In the genomic region with DNA sequence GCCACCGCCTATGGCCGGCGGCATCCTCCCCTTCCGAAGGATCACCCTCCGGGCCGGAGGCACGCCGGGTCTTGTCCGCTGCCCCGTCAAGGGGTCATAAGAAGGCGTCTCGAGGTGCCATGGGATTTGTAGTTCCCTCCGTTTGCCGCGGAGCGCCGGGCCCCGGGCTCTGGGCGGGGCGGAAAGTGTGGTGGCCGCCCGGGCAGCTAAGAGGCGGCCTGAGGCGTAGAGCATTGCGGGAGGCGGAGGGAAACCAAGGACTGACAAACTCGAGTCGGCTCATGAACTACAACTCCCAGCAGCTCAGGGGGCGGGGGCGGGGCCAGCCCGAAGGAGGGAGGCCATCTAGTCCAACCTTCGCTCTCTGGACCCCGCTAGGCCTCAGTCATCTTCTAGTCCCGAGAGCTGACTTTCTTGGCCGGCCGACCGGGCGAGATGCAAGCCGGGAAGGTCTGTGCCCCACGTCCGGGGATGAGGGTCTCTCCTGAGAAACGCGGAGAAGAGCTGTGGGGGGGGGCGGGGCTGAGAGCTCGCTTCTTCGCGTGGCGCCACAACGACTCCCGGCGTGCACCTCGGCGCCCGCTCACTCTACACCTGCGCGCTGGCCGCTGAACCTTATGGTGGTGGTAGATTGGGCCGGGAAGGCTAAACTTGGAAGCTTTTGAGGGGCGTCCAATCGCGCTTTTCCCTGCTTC, we compare ENCODE assay signal across 8 mouse cellular contexts. TPM values are rescaled to one million over a fixed set of nuclear protein-coding genes. Genes with fewer than 3 reads are reported as not detected.
DNase-seq lines count a peak whose midpoint lies in the region; ATAC-seq and TF ChIP-seq lines count a peak whose summit lies in the region.

Pomt2 (minus strand) TSS at position 574 of the 695 bp plus-strand sequence.

- TF ChIP-seq POLR2A in olfactory bulb, adult 2 months (IDR thresholded peaks at IDR 0.05; ENCODE audit: insufficient read depth, low read depth, low read length): peak; percentile 49; the same call in 1 of the 2 replicates
- TF ChIP-seq POLR2A in thymus, adult 2 months (IDR thresholded peaks at IDR 0.05; ENCODE audit: control insufficient read depth, extremely low read depth, insufficient read depth, low read length, poor library complexity): no peak; the same call in 1 of the 2 replicates

- no peak for TF ChIP-seq CTCF in G1E (IDR thresholded peaks at IDR 0.05; ENCODE audit: low read depth, low read length)
- TF ChIP-seq CTCF in layer of hippocampus, adult 2 months (conservative IDR thresholded peaks at IDR 0.05): peak; percentile 27; the same call in 1 of the 2 replicates
- TF ChIP-seq CTCF in lung, embryonic 14.5 days (IDR thresholded peaks at IDR 0.05; ENCODE audit: low read depth): no peak
- no peak for TF ChIP-seq CTCF in olfactory bulb, adult 2 months (IDR thresholded peaks at IDR 0.05; ENCODE audit: insufficient read depth, low read depth, low read length)
- TF ChIP-seq CTCF in thymus, adult 2 months (IDR thresholded peaks at IDR 0.05; ENCODE audit: borderline replicate concordance, control insufficient read depth, extremely low read depth, insufficient read depth, low read length, poor library complexity): peak; percentile 23; the same call in 1 of the 2 replicates

- peak within 1 kb of the TSS; percentile 72 for H3K4me2 ChIP-seq in forebrain, embryonic 16.5 days (ENCODE audit: low read length)
- H3K4me2 ChIP-seq in lung, embryonic 14.5 days: peak within 1 kb of the TSS; percentile 77

- WGBS in forebrain, embryonic 16.5 days: 0% methylated on average over 59 of the region's 61 CpGs
- WGBS in lung, embryonic 14.5 days: under 1% methylated on average over 60 of the region's 61 CpGs
- under 1% methylated on average over 61 of the region's 61 CpGs for WGBS in olfactory bulb, adult 2 months
- WGBS in thymus, adult 2 months: under 1% methylated on average over 61 of the region's 61 CpGs

- intact Hi-C loops in heart, postnatal 36 days (cut with DNase I): loop anchor here (2.0 kb wide), 2 partner anchors 53 to 121 kb away; partner anchors contain the start of gene Tmed8

- no peaks in the 10 kb centered on the region for H3K27me3 ChIP-seq in G1E (ENCODE audit: insufficient read depth, low read length)
- H3K27me3 ChIP-seq in forebrain, embryonic 16.5 days (replicated peaks; ENCODE audit: control insufficient read depth, insufficient read depth, low read length): no peaks in the 10 kb centered on the region
- H3K27me3 ChIP-seq in lung, embryonic 14.5 days (ENCODE audit: insufficient read depth, low read length): no peaks in the 10 kb centered on the region
- H3K27me3 ChIP-seq in thymus, adult 2 months (ENCODE audit: control insufficient read depth, insufficient read depth, low read length): no peaks in the 10 kb centered on the region

- H3K4me1 ChIP-seq in G1E (ENCODE audit: insufficient read depth, low read depth, low read length): peaks cover 27% of the 10 kb centered on the region
- peaks cover 14% of the 10 kb centered on the region for H3K4me1 ChIP-seq in forebrain, embryonic 16.5 days (replicated peaks; ENCODE audit: control insufficient read depth, insufficient read depth, low read length)
- H3K4me1 ChIP-seq in lung, embryonic 14.5 days (ENCODE audit: insufficient read depth): no peaks in the 10 kb centered on the region
- no peaks in the 10 kb centered on the region for H3K4me1 ChIP-seq in olfactory bulb, adult 2 months (ENCODE audit: control insufficient read depth, insufficient read depth, low read length)
- H3K4me1 ChIP-seq in thymus, adult 2 months (replicated peaks; ENCODE audit: control insufficient read depth, insufficient read depth, low read length): peaks cover 3% of the 10 kb centered on the region; the same call in 1 of the 2 replicates

- peak within 1 kb of the TSS; percentile 97 for H3K27ac ChIP-seq in forebrain, embryonic 16.5 days (ENCODE audit: low read length)
- peak within 1 kb of the TSS; percentile 92 for H3K27ac ChIP-seq in layer of hippocampus, adult 2 months
- peak within 1 kb of the TSS; percentile 96 for H3K27ac ChIP-seq in lung, embryonic 14.5 days (ENCODE audit: low read depth)
- peak within 1 kb of the TSS; percentile 86 for H3K27ac ChIP-seq in olfactory bulb, adult 2 months (ENCODE audit: insufficient read depth, low read depth, low read length)
- no peak within 1 kb of the TSS for H3K27ac ChIP-seq in thymus, adult 2 months (ENCODE audit: control insufficient read depth, insufficient read depth, low read length)

- H3K9me3 ChIP-seq in G1E (replicated peaks): peaks cover 18% of the 10 kb centered on the region
- no peaks in the 10 kb centered on the region for H3K9me3 ChIP-seq in forebrain, embryonic 16.5 days (ENCODE audit: control insufficient read depth, low read length)
- peaks cover 8% of the 10 kb centered on the region for H3K9me3 ChIP-seq in lung, embryonic 14.5 days (ENCODE audit: low read depth, low read length)

- ATAC-seq in G1E (ENCODE audit: extremely low read depth, insufficient number of reproducible peaks, low FRiP score, poor library complexity, severe bottlenecking): peak; percentile 95
- peak; percentile 96 for ATAC-seq in forebrain, embryonic 16.5 days
- ATAC-seq in lung, embryonic 14.5 days (ENCODE audit: insufficient read depth): peak; percentile 99

- peak; percentile 96 for DNase-seq in G1E (ENCODE audit: low spot score)
- DNase-seq in cerebellum, adult 18-20 months: peak; percentile 92 to 96
- peak; percentile 87 to 92 for DNase-seq in heart, postnatal 36 days
- DNase-seq in layer of hippocampus, adult 2 months (ENCODE audit: low spot score in 2 of 2): peak; percentile 89 to 96
- DNase-seq in lung, embryonic 14.5 days: peak; percentile 96
- peak; percentile 84 for DNase-seq in thymus, adult 2 months

- peak within 1 kb of the TSS; percentile 93 for H3K4me3 ChIP-seq in G1E (ENCODE audit: low read depth, low read length)
- H3K4me3 ChIP-seq in forebrain, embryonic 16.5 days (replicated peaks; ENCODE audit: low read length): peak within 1 kb of the TSS; percentile 86
- H3K4me3 ChIP-seq in layer of hippocampus, adult 2 months: peak within 1 kb of the TSS; percentile 77
- H3K4me3 ChIP-seq in lung, embryonic 14.5 days (ENCODE audit: low read depth, low read length): peak within 1 kb of the TSS; percentile 85
- peak within 1 kb of the TSS; percentile 70 for H3K4me3 ChIP-seq in olfactory bulb, adult 2 months (ENCODE audit: insufficient read depth, low read depth, low read length)
- H3K4me3 ChIP-seq in thymus, adult 2 months (ENCODE audit: control insufficient read depth, insufficient read depth, low read length): peak within 1 kb of the TSS; percentile 74

- peak within 1 kb of the TSS; percentile 92 for H3K9ac ChIP-seq in forebrain, embryonic 16.5 days (replicated peaks; ENCODE audit: low read depth, low read length)
- peak within 1 kb of the TSS; percentile 70 for H3K9ac ChIP-seq in lung, embryonic 14.5 days

- peaks cover 12% of the 10 kb centered on the region for H3K36me3 ChIP-seq in G1E (replicated peaks)
- no peaks in the 10 kb centered on the region for H3K36me3 ChIP-seq in forebrain, embryonic 16.5 days (ENCODE audit: control insufficient read depth, insufficient read depth)
- H3K36me3 ChIP-seq in lung, embryonic 14.5 days (ENCODE audit: insufficient read depth): 0 out of 2 replicates have a peak, but pooled peaks cover 5% of the 10 kb centered on the region
- H3K36me3 ChIP-seq in thymus, adult 2 months (ENCODE audit: control insufficient read depth, insufficient read depth, low read length): no peaks in the 10 kb centered on the region

RNA-seq across cellular contexts. Expression of gene Pomt2, which starts in this region (rescaled TPM):
- 12.7 and 14.0 TPM in 2 replicates for total RNA-seq in G1E (2014; fragmentation: Nextera tagmentation)
- 10.6 and 11.9 TPM in 2 replicates for total RNA-seq in G1E (2017)
- 5.0 and 5.3 TPM in 2 replicates for polyA plus RNA-seq in G1E (2012)
- 12.7 and 13.4 TPM in 2 replicates for polyA plus RNA-seq in forebrain, embryonic 16.5 days (2015; fragmentation: Nextera tagmentation; extraction: Ambion mirVana)
- 10 to 100 TPM; 10.3 to 10.9 TPM for total RNA-seq in heart, postnatal 36 days (2021)
- 10 to 100 TPM; 16.4 to 16.5 TPM for total RNA-seq in layer of hippocampus, adult 2 months (2021)
- 18.0 and 21.6 TPM in 2 replicates for polyA plus RNA-seq in lung, embryonic 14.5 days (2014; fragmentation: Nextera tagmentation; extraction: Ambion mirVana)
- not detected in 2 replicates for polyA plus RNA-seq in olfactory bulb, adult 2 months (2012; ENCODE audit: insufficient read depth, insufficient read length, low replicate concordance, missing spikeins)
- 11.3 and 12.2 TPM in 2 replicates for polyA plus RNA-seq in thymus, adult 2 months (2012; rRNA removed)

Comparison
In these comparisons a context has a peak if more than half of its experiments do, and no peak if none do; other contexts are left out.
1. CTCF ChIP-seq: peak in layer of hippocampus, adult 2 months (single experiment) and thymus, adult 2 months (single experiment); none in G1E (single experiment), lung, embryonic 14.5 days (single experiment) and olfactory bulb, adult 2 months (single experiment).
2. Peak in every context shown above with its lines, with median percentiles within 50 percentile points of each other: ATAC-seq, DNase-seq and H3K4me3 ChIP-seq.